ENCODE assay signal across 9 mouse cellular contexts in genomic region chr13:91478011-91478410, GRCm38 (mm10). TPM values are rescaled to one million over a fixed set of nuclear protein-coding genes. Genes with fewer than 3 reads are reported as not detected.
A peak's percentile ranks its signal among the peaks of the same experiment; 100 is the strongest.
DNase-seq lines count a peak whose midpoint lies in the region; ATAC-seq and TF ChIP-seq lines count a peak whose summit lies in the region.
"Had no signal": no experiment of that assay in that cellular context is flagged by ENCODE, and none has a peak within 500 bp of the region (broad histone marks: within the 10 kb centered on the region; RNA-seq: fewer than 3 reads in every experiment).

No protein-coding gene starts in this region.

- ATAC-seq in liver, embryonic 12.5 days, result no peak
- ATAC-seq in liver, embryonic 11.5 days (replicated peaks; ENCODE audit: low FRiP score), result no peak

- H3K36me3 ChIP-seq in liver, embryonic 12.5 days, result peaks cover 10% of the 10 kb centered on the region; the same call in 1 of the 2 replicates
- 0 out of 2 replicates have a peak, but pooled peaks cover 3% of the 10 kb centered on the region for H3K36me3 ChIP-seq in liver, embryonic 11.5 days (ENCODE audit: control insufficient read depth, insufficient read depth, low read length)
- H3K36me3 ChIP-seq: midbrain, embryonic 12.5 days had no signal

- 0 out of 2 replicates have a peak, but pooled peaks cover 3% of the 10 kb centered on the region for H3K9me3 ChIP-seq in liver, embryonic 12.5 days (replicated peaks)
- no peaks in the 10 kb centered on the region for H3K9me3 ChIP-seq in liver, embryonic 11.5 days (ENCODE audit: control insufficient read depth, low read length)
- H3K9me3 ChIP-seq: midbrain, embryonic 12.5 days had no signal

- no peak for TF ChIP-seq POLR2A in cerebellum, adult 2 months (IDR thresholded peaks at IDR 0.05; ENCODE audit: borderline replicate concordance, insufficient read depth, low read length)

- H3K4me3 ChIP-seq in liver, embryonic 12.5 days, result no peak overlapping the region
- no peak overlapping the region for H3K4me3 ChIP-seq in liver, embryonic 11.5 days (ENCODE audit: low read depth, low read length)
- H3K4me3 ChIP-seq in cerebellum, adult 2 months (replicated peaks; ENCODE audit: insufficient read depth, low read depth, low read length), result no peak overlapping the region
- H3K4me3 ChIP-seq: midbrain, embryonic 12.5 days had no signal

- DNase-seq in liver, embryonic 11.5 days (ENCODE audit: low spot score), result no peak
- peak; percentile 51 to 70 for DNase-seq in cerebellum, adult 2 months
- peak; percentile 49 for DNase-seq in heart, adult 8-10 months (ENCODE audit: low spot score)
- DNase-seq in layer of hippocampus, postnatal 14 days (ENCODE audit: low spot score in 2 of 2), result peak; percentile 21 to 69
- peak; percentile 66 for DNase-seq in right cerebral cortex, adult 18-20 months
- no peak for DNase-seq in spleen, postnatal 4 days (ENCODE audit: low spot score in 2 of 2)
- DNase-seq in thymus, postnatal 4 days, result no peak

- peak overlapping the region; percentile 12; the same call in 1 of the 2 replicates for H3K27ac ChIP-seq in liver, embryonic 12.5 days
- H3K27ac ChIP-seq in liver, embryonic 11.5 days (ENCODE audit: low read depth, low read length), result no peak overlapping the region
- H3K27ac ChIP-seq in cerebellum, adult 2 months (ENCODE audit: insufficient read depth, low read length), result no peak overlapping the region
- H3K27ac ChIP-seq: midbrain, embryonic 12.5 days had no signal

- 57% methylated on average over 4 of the region's 4 CpGs for WGBS in liver, embryonic 12.5 days (ENCODE audit: insufficient replicate concordance)
- WGBS in liver, embryonic 11.5 days, result 61% methylated on average over 4 of the region's 4 CpGs
- WGBS in cerebellum, adult 2 months, result 28% methylated on average over 3 of the region's 4 CpGs

- H3K4me1 ChIP-seq in liver, embryonic 12.5 days, result peaks cover 51% of the 10 kb centered on the region
- H3K4me1 ChIP-seq in liver, embryonic 11.5 days (replicated peaks; ENCODE audit: control insufficient read depth, insufficient read depth, low read length), result peaks cover 21% of the 10 kb centered on the region
- peaks cover 11% of the 10 kb centered on the region for H3K4me1 ChIP-seq in cerebellum, adult 2 months (ENCODE audit: control insufficient read depth, insufficient read depth, low read length)

- H3K27me3 ChIP-seq in liver, embryonic 12.5 days (replicated peaks), result no peaks in the 10 kb centered on the region
- no peaks in the 10 kb centered on the region for H3K27me3 ChIP-seq in liver, embryonic 11.5 days (replicated peaks; ENCODE audit: control insufficient read depth, insufficient read depth, low read length)
- H3K27me3 ChIP-seq in cerebellum, adult 2 months (ENCODE audit: control insufficient read depth, insufficient read depth, low read length), result no peaks in the 10 kb centered on the region
- H3K27me3 ChIP-seq: midbrain, embryonic 12.5 days had no signal

- TF ChIP-seq CTCF in cerebellum, adult 2 months (IDR thresholded peaks at IDR 0.05; ENCODE audit: borderline replicate concordance, insufficient read depth, low read depth, low read length), result no peak

- H3K4me2 ChIP-seq in liver, embryonic 12.5 days, result no peak overlapping the region
- no peak overlapping the region for H3K4me2 ChIP-seq in liver, embryonic 11.5 days
- H3K4me2 ChIP-seq: midbrain, embryonic 12.5 days had no signal

- H3K9ac ChIP-seq in liver, embryonic 12.5 days, result no peak overlapping the region
- H3K9ac ChIP-seq in liver, embryonic 11.5 days (ENCODE audit: low read depth, low read length), result no peak overlapping the region
- H3K9ac ChIP-seq: midbrain, embryonic 12.5 days had no signal

RNA-seq across cellular contexts. Expression of gene Ssbp2, which starts 17.9 kb away (rescaled TPM):
- polyA plus RNA-seq in liver, embryonic 12.5 days (2016; fragmentation: Nextera tagmentation; extraction: Ambion mirVana), result 70.2 and 74.5 TPM in 2 replicates
- 110 and 113 TPM in 2 replicates for polyA plus RNA-seq in liver, embryonic 11.5 days (2014; fragmentation: Nextera tagmentation; extraction: Ambion mirVana)
- 73.0 and 75.2 TPM in 2 replicates for polyA plus RNA-seq in cerebellum, adult 2 months (2012; rRNA removed)
- 10 to 100 TPM; 41.4 to 47.8 (median 42.8) TPM for total RNA-seq in heart, adult 8-10 months (2022)
- 10 to 100 TPM; 92.4 to 93.6 TPM for total RNA-seq in layer of hippocampus, postnatal 14 days (2021)

Comparison
In these comparisons a context has a peak if more than half of its experiments do, and no peak if none do; other contexts are left out.
1. DNase-seq: peak in cerebellum, adult 2 months (2 of 2), heart, adult 8-10 months (single experiment), layer of hippocampus, postnatal 14 days (2 of 2) and right cerebral cortex, adult 18-20 months (single experiment); none in liver, embryonic 11.5 days (single experiment), spleen, postnatal 4 days (0 of 2) and thymus, postnatal 4 days (single experiment).